Mouse (Mus musculus) T-cell, adult 66 days (primary cell): ENCODE measurements around the gene Wnt10b. TPM values are rescaled to one million over a fixed set of nuclear protein-coding genes. Genes with fewer than 3 reads are reported as not detected.

ENCODE experiments used
- total RNA-seq, 2 experiments: library from RNA; stranded (reverse); gene quantifications; 3 replicates in 1 of 2; 4 replicates in 1 of 2; pipeline ENCODE4 v1.2.4; 2023

Wnt10b gene
- total RNA-seq: under 1 TPM; 0.21 to 0.29 TPM

GRCm38 (mm10) chr15:98777762-98778161 lies at the start of gene Wnt10b:
TSS of gene Wnt10b (minus strand) at chr15:98778150.

DNA sequence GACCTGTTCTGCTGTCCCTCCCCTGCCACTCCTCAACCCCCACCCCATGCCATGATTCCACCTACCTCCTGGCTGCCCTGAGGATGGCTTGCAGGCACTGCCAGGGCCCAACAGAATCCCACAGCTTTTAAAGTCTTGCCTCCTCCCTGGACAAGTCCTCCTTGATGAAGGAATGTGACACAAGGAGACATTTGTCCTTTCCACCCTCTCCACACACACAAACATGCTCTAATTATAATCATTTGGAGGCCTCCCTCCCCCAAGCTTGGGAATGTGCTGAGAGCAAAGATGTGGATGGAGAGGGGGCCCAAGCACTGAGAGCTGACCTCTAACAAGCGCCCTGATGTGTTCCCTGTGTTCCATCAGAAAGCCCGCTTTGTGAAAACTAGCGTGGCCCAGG lies 31.4 kb upstream of the Wnt10b start, which contains the start of gene Ddn:
Gene Ddn (minus strand): TSS at position 101 of the 400 bp plus-strand sequence.

DNA sequence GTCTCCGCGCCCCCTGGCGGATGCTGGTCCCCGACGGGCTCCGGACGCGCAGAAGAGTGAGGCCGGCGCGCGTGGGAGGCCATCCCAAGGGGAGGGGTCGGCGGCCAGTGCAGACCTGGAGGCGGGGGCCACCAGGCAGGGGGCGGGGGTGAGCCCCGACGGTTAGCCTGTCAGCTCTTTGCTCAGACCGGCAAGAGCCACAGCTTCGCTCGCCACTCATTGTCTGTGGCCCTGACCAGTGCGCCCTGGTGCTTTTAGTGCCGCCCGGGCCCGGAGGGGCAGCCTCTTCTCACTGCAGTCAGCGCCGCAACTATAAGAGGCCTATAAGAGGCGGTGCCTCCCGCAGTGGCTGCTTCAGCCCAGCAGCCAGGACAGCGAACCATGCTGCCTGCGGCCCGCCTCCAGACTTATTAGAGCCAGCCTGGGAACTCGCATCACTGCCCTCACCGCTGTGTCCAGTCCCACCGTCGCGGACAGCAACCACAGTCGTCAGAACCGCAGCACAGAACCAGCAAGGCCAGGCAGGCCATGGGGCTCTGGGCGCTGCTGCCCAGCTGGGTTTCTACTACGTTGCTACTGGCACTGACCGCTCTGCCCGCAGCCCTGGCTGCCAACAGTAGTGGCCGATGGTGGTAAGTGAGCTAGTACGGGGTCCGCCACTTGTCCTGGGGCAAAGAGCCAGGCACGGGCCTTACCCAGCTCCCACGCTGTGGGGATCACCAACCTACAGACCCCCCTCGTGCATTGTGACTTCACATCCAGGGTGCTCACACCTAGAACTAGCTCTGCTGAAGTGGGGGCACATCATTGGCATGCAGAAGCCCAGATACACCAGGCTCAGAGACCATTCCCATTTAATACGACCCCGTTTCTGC lies 11.9 kb upstream of the Wnt10b start, which contains the start of gene Wnt1:
Gene Wnt1 (plus strand): TSS at position 197 of the 875 bp plus-strand sequence.

GRCm38 (mm10) chr15:98762670-98763529 lies 15.1 kb downstream of the Wnt10b start, which contains the start of gene Arf3:
TSS of gene Arf3 (minus strand) at chr15:98763214.

DNA sequence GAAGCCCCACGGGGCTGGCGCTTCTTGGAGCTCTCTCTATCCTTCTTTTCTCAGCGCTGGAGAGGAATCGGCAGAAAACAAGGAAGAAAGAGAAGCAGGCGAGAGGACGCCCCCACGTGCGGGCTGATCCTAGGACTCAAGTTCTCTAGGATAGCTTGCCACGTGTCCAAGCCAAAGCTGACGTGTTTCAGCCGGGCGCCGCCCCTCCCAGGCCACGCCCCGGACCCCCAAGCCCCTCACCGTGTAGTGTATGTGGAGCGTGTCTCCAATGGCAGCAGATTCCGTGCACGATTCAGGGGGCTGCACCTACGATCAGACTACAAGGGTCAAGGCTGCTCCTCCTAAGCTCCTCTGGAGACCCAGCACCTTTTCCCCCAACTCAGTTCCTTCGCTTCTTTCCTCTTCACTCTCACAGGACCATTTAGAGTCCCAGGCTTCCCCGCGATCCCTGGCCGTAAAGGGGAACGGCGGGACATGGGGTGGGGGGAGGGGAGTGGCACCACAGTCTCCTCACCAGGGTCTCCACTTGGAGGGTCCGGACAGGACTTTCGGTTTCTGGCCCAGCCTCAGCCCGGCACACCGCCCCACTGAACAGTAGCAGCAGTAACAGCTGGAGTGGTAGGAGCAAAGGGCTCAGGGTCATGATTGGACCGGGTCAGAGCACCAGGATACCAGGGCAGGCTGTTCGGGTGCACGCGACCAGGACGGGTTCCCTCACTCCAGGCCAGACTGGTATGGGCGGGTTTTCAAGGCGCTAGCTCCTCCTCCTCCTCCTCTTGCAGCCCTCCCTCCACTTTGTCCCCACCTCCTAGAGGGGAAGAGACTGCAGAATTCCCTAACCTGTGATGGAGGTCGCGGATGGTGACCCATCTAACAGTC lies 50.3 kb downstream of the Wnt10b start, which contains the start of gene Fkbp11:
Gene Fkbp11 (minus strand): TSS at position 756 of the 879 bp plus-strand sequence.

Other genes with a start within 250 kb of the Wnt10b start
- 10 to 100 TPM; 61.5 to 65.2 TPM for gene Kansl2, start 243.9 kb downstream of the Wnt10b start, total RNA-seq
- 100 to 1,000 TPM; 123 to 126 TPM for gene Ccnt1, start 207.2 kb downstream of the Wnt10b start, total RNA-seq
- gene 4930415O20Rik, start 207.1 kb downstream of the Wnt10b start, total RNA-seq: not detected
- gene Adcy6, start 168.1 kb downstream of the Wnt10b start, total RNA-seq: 10 to 100 TPM; 24.1 to 30.7 TPM
- under 1 TPM; 0.79 to 0.83 TPM for gene Cacnb3, start 147.3 kb downstream of the Wnt10b start, total RNA-seq
- 100 to 1,000 TPM; 137 to 163 TPM for gene Ddx23, start 115.3 kb downstream of the Wnt10b start, total RNA-seq
- gene Rnd1, start 100.7 kb downstream of the Wnt10b start, total RNA-seq: 1 to 10 TPM in 1 of 2 experiments, under 1 TPM in 1; 0.82 to 1.3 TPM
- not detected for gene Ccdc65, start 69.9 kb downstream of the Wnt10b start, total RNA-seq
- 1 to 10 TPM; 3.7 to 5.5 TPM for gene Fkbp11, start 50.0 kb downstream of the Wnt10b start, total RNA-seq
- 100 to 1,000 TPM; 105 to 115 TPM for gene Arf3, start 14.9 kb downstream of the Wnt10b start, total RNA-seq
- not detected for gene Wnt1, start 11.7 kb upstream of the Wnt10b start, total RNA-seq
- gene Ddn, start 31.3 kb upstream of the Wnt10b start, total RNA-seq: under 1 TPM; 0.15 to 0.39 TPM
- 100 to 1,000 TPM; 118 TPM for gene Prkag1, start 53.4 kb upstream of the Wnt10b start, total RNA-seq
- 100 to 1,000 TPM; 254 to 294 TPM for gene Kmt2d, start 93.1 kb upstream of the Wnt10b start, total RNA-seq
- gene Rhebl1, start 116.4 kb upstream of the Wnt10b start, total RNA-seq: 10 to 100 TPM; 22.4 to 23.8 TPM
- gene Dhh, start 120.4 kb upstream of the Wnt10b start, total RNA-seq: under 1 TPM in 1 of 2 experiments, not detected in 1; 0.36 TPM
- gene Lmbr1l, start 140.1 kb upstream of the Wnt10b start, total RNA-seq: 100 to 1,000 TPM; 268 to 306 TPM
- gene Tuba1b, start 156.4 kb upstream of the Wnt10b start, total RNA-seq: 100 to 1,000 TPM; 263 to 287 TPM
- gene Gm49450, start 175.4 kb upstream of the Wnt10b start, total RNA-seq: not detected
- 100 to 1,000 TPM; 188 to 202 TPM for gene Tuba1a, start 175.6 kb upstream of the Wnt10b start, total RNA-seq